Mouse (Mus musculus) hindbrain, embryonic 12.5 days (tissue): ENCODE results near the gene Itgb5. TPM values are rescaled to one million over a fixed set of nuclear protein-coding genes. Genes with fewer than 3 reads are reported as not detected.

Experiments
- ATAC-seq: fragments of 200-750 bp; cut with Nextera tagmentation; 2 replicates; pipeline ENCODE4 v1.8.0; 2017; ENCODE audit warnings: moderate TSS enrichment; ENCODE audit not compliant: low FRiP score
- H3K27ac ChIP-seq: fragments of 300-500 bp; sonication (generic); 2 replicates; pipeline ENCODE4 v1.5.1; 2016; ENCODE audit warnings: mild to moderate bottlenecking
- H3K27me3 ChIP-seq: fragments of 300-500 bp; sonication (generic); 2 replicates; pipeline ENCODE4 v1.6.1; 2016; ENCODE audit warnings: mild to moderate bottlenecking
- H3K36me3 ChIP-seq: fragments of 300-500 bp; sonication (generic); 2 replicates; pipeline ENCODE4 v1.6.1; 2016; ENCODE audit warnings: mild to moderate bottlenecking
- H3K4me1 ChIP-seq: fragments of 300-500 bp; sonication (generic); 2 replicates; pipeline ENCODE4 v1.6.1; 2016
- H3K4me2 ChIP-seq: fragments of 300-500 bp; sonication (generic); replicated peaks from 2 replicates; pipeline ENCODE4 v1.6.1; 2016; ENCODE audit warnings: mild to moderate bottlenecking
- H3K4me3 ChIP-seq: fragments of 300-500 bp; sonication (generic); 2 replicates; pipeline ENCODE4 v1.5.1; 2016; ENCODE audit warnings: mild to moderate bottlenecking
- H3K9ac ChIP-seq: fragments of 300-500 bp; sonication (generic); 2 replicates; pipeline ENCODE4 v1.6.1; 2016; ENCODE audit warnings: mild to moderate bottlenecking, moderate library complexity
- H3K9me3 ChIP-seq: fragments of 300-500 bp; sonication (generic); replicated peaks from 2 replicates; pipeline ENCODE4 v1.6.1; 2016; ENCODE audit warnings: mild to moderate bottlenecking
- WGBS: fragments of 180-500 bp; shearing (Covaris S2); methylation state at CpG from one replicate; pipeline ENCODE4 v1.1.7; 2016; 5-methylcytosine and 5-hydroxymethylcytosine counted together
- polyA plus RNA-seq: library from polyadenylated mRNA; unstranded; fragments of >200 nt; fragmentation: Nextera tagmentation; extraction: Ambion mirVana; gene quantifications from 2 replicates; pipeline ENCODE4 v1.2.1, GENCODE M21; 2016

Gene Itgb5
- polyA plus RNA-seq, 1 experiment from 2014 or later, result 48.9 TPM

DNA sequence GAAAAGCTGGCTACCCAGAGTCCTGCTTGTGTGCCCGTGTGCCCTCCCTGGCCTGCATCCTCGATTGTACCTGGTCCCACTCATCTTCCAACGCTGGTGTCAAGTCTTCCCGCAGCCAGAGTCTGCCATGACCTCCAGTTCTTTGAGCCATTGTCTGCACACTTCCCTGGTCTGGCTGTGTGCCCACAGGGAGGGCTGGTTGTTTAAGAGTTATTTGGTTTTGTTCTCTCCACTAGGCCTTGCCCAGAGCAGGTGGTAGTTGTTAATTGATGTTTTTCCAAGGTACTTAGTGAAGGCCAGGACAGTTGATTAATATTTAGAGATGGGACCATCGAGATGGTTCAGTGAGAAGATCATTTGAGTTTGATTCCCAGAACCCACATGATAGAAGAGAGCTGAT, 54.7 kb downstream of the Itgb5 start:
- Histone ChIP-seq H3K4me2 (no peak overlapping the region), H3K27ac (no peak overlapping the region), H3K36me3 (no peaks in the 10 kb centered on the region), H3K4me3 (no peak overlapping the region), H3K27me3 (no peaks in the 10 kb centered on the region), H3K4me1 (peaks cover 19% of the 10 kb centered on the region), H3K9me3 (no peaks in the 10 kb centered on the region), H3K9ac (no peak overlapping the region)
- WGBS, result 70% methylated on average over 5 of the region's 5 CpGs
- ATAC-seq, result no peak

DNA sequence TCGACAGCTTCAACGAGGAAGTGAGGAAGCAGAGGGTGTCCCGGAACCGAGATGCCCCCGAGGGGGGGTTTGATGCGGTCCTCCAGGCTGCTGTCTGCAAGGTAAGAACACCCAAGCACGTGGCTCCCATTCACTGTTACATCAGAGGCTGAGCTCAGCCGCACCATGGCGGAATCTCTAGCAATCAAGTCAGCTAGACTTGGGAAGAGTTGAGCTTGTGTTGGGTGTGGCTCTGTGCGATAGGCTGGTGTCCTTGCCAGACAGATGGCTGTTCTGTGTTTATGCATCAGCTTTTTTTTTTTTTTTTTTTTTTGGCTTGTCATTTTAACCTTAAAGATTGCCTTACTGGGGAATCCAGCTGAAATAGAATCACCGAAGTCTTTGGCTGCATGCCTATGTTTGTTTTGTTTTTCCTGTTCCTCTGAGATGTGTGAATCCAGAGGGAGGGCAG, 55.6 kb downstream of the Itgb5 start:
- WGBS, result 83% methylated on average over 11 of the region's 11 CpGs

DNA sequence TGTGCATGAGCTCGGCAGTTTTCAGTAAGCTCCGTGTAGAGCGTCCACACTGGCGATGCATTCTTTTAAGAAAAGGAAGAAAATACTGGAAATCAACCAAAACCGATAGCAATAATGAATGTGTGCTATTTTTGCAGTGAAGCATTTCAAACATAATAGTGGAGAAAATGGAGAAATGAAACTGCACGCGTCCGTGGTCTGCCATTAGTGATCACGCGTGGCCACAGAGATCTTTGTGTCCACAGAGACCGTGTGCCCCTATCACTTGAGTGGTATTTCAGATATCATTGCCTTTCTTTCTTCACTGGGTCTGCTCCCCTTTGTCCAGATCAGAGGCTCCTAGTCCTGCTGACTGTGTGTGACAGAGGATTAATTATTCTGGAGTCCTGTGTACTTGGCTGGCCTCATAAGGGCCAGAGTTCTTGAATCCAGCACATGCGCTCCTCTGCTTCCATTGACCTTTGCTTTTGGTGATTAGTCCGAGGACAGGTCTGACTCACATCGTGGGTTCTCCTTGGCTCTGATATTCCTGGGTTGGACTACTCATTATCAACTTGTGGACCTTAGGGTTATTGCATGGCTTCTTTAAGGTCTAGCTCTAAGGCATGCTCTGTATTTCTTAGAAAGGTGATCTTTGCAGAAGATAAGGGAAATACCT, 56.3 kb downstream of the Itgb5 start:
- Histone ChIP-seq H3K27me3 (no peaks in the 10 kb centered on the region), H3K9me3 (no peaks in the 10 kb centered on the region), H3K4me3 (no peak overlapping the region), H3K27ac (no peak overlapping the region), H3K9ac (no peak overlapping the region), H3K4me2 (no peak overlapping the region), H3K4me1 (peaks cover 19% of the 10 kb centered on the region), H3K36me3 (no peaks in the 10 kb centered on the region)
- no peak for ATAC-seq
- 93% methylated on average over 14 of the region's 14 CpGs for WGBS

More for the DNA sequence above, 55.6 kb downstream of the Itgb5 start:
- H3K9ac ChIP-seq, result no peak overlapping the region
- H3K4me2 ChIP-seq, result no peak overlapping the region
- no peak for ATAC-seq
- no peaks in the 10 kb centered on the region for H3K9me3 ChIP-seq
- no peak overlapping the region for H3K27ac ChIP-seq
- H3K27me3 ChIP-seq, result no peaks in the 10 kb centered on the region
- H3K4me1 ChIP-seq, result peaks cover 19% of the 10 kb centered on the region
- no peak overlapping the region for H3K4me3 ChIP-seq
- H3K36me3 ChIP-seq, result no peaks in the 10 kb centered on the region

DNA sequence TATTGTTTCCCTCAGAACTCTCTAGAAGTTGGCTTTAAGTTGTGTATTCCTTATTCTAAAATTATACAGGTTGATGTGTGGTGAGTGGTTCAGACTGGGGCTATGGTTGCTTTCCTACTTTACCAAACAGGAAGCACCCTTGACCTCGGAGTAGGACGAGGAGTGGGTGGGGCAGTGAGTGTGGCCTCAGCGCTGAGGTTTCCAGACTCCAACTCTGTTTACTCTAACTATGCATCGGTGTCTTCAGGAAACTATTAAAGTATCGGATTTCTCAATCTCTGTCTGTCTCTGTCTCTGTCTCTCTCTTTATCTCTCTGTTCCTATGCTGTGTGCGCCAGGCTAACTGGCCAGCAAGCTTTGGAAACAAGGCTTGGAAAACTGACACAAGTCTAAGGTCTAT, 57.2 kb downstream of the Itgb5 start:
- WGBS, result 57% methylated on average over 6 of the region's 6 CpGs
- H3K4me1 ChIP-seq, result peaks cover 27% of the 10 kb centered on the region
- no peak overlapping the region for H3K27ac ChIP-seq
- no peak overlapping the region for H3K9ac ChIP-seq
- H3K36me3 ChIP-seq, result no peaks in the 10 kb centered on the region
- no peaks in the 10 kb centered on the region for H3K9me3 ChIP-seq
- no peak for ATAC-seq
- no peaks in the 10 kb centered on the region for H3K27me3 ChIP-seq
- H3K4me2 ChIP-seq, result no peak overlapping the region
- no peak overlapping the region for H3K4me3 ChIP-seq

DNA sequence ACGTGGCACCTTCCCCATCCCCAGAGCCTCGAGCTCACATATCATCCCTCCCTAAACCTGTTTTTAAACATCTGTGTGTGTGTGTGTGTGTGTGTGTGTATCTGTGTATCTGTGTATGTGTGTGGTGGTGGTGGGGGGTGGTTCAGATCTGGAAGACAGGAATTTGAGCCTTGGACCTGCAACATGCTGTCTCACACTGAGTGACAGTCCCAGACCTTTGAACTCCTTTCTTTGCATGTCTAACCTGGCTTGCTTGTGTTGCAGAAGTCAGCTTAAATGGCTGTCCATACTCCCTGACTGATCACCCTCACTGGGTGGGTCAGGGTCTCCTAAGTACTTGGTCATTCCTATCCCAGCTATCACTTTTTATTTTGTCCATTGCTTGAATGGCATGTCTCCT, 58.5 kb downstream of the Itgb5 start:
- Histone ChIP-seq H3K27me3 (no peaks in the 10 kb centered on the region), H3K4me3 (no peak overlapping the region), H3K4me1 (peaks cover 32% of the 10 kb centered on the region), H3K9me3 (no peaks in the 10 kb centered on the region), H3K27ac (no peak overlapping the region), H3K9ac (no peak overlapping the region), H3K36me3 (no peaks in the 10 kb centered on the region), H3K4me2 (no peak overlapping the region)
- ATAC-seq, result no peak
- WGBS, result 83% methylated on average over 2 of the region's 2 CpGs

DNA sequence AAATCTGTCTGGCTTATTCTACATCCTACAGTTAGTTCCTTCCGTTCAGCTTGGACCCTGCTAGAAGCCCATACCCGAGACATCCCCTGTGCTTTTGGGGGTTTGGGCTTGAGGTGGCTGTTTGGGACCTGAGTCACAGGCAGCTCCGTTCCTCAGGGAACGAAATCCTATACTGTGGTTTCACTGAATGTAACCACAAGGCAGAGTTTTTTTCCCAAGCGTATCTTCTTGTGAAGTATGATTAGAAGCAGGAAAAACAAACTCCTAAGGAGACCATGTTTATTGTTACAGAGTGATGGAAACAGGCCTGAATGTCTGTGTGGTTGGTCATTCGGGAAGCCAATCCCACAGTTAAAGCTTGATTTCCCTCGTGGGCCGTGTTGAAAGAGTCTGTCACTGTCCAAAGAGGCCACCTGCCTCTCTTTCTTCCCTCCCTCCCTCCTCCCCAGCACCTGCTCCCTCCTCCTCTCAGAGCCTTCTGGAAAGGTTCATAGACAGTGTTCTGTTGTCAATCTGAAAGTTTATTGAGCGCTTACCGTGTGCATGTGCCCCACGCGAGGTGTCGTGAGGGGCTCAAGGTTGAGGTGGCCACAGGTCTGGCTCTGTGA, 59.6 kb downstream of the Itgb5 start:
- H3K36me3 ChIP-seq, result no peaks in the 10 kb centered on the region
- 75% methylated on average over 13 of the region's 13 CpGs for WGBS
- H3K27ac ChIP-seq, result no peak overlapping the region
- no peak overlapping the region for H3K4me3 ChIP-seq
- no peak overlapping the region for H3K9ac ChIP-seq
- H3K4me1 ChIP-seq, result peaks cover 22% of the 10 kb centered on the region
- no peak for ATAC-seq
- H3K9me3 ChIP-seq, result no peaks in the 10 kb centered on the region
- H3K27me3 ChIP-seq, result no peaks in the 10 kb centered on the region
- no peak overlapping the region for H3K4me2 ChIP-seq

DNA sequence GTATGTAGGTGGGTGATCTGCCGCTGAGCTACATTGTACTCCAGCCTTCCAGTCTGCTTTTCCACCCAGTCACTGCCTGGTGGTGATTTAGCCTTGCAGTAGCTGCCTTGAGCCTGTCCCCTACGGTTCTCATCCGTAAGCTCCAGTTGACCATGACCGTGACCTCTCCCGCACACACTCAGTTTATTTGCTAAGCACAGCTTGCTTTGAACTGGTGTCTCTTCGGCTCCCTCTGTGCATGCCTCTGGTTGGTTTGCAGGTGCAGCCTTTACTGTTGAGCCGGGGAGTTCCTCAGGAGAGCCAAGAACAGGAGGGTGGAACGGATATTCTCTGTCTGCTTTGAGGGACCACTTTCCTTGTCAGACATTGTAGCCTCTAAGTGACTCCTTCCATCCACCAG, 61.6 kb downstream of the Itgb5 start:
- Histone ChIP-seq H3K9ac (no peak overlapping the region), H3K4me2 (no peak overlapping the region), H3K9me3 (no peaks in the 10 kb centered on the region), H3K27ac (peak overlapping the region; percentile 35; the same call in 1 of the 2 replicates), H3K27me3 (no peaks in the 10 kb centered on the region), H3K36me3 (no peaks in the 10 kb centered on the region), H3K4me3 (no peak overlapping the region), H3K4me1 (peaks cover 19% of the 10 kb centered on the region)
- ATAC-seq, result no peak
- 60% methylated on average over 8 of the region's 8 CpGs for WGBS

DNA sequence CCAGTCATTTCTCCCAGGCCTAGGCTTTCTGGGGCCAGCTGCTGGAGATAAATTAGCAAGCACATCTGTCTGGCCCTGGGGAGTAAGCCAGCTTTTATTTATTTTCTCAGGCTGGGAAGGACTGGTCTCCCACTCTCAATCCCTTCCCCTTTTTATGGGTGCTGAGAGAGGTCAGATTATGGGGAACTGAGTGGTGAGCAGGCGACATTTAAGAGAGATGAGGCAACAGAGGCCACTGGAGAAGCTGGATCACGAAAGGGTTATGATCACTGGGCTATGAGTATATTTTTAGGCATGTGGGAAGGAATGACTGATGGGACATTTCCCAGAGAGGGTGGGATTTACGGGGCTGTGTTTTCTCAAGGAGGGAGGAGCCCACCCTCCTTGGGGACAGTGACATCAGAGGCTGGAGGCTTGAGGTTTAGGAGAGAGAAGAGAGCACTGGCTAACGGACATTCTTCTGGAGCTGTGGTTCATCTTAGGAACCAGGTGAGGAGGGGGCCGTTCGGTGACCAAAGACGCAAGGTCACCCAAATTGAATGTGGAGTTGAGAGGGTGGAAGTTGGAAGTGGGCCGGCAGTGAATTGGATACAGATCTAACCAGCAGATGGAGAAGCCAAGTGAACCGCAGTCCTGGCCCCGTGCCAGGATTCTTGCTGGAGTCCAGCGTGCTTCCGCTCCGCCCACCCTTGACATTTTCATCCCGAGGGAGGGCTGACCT, 62.3 kb downstream of the Itgb5 start:
- Histone ChIP-seq H3K4me2 (no peak overlapping the region), H3K4me1 (peaks cover 19% of the 10 kb centered on the region), H3K27ac (peak overlapping the region; percentile 35), H3K27me3 (no peaks in the 10 kb centered on the region), H3K36me3 (no peaks in the 10 kb centered on the region), H3K4me3 (no peak overlapping the region), H3K9ac (no peak overlapping the region), H3K9me3 (no peaks in the 10 kb centered on the region)
- WGBS, result 45% methylated on average over 14 of the region's 14 CpGs
- ATAC-seq, result no peak

DNA sequence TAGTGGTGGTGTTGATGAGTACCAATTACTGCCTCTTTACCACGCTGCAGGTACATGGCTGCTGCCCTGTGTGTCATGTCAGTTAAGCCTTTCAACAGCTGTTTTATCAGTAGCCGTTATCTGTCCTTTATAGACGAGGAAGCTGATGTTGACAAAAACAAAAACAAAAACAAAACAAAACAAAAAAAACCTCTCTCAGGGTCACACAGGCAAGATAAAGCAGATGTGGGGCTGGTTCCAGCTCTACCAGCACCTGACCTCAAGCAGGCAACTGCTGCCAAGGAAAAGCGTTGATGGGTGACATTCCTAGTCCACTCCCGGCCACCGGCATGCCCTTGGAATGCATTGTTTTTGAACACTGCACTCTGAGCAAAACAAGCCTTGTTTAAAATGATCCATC, 63.1 kb downstream of the Itgb5 start:
- H3K27me3 ChIP-seq, result no peaks in the 10 kb centered on the region
- ATAC-seq, result no peak
- H3K27ac ChIP-seq, result no peak overlapping the region
- H3K4me1 ChIP-seq, result peaks cover 19% of the 10 kb centered on the region
- no peak overlapping the region for H3K9ac ChIP-seq
- no peak overlapping the region for H3K4me3 ChIP-seq
- no peak overlapping the region for H3K4me2 ChIP-seq
- H3K9me3 ChIP-seq, result no peaks in the 10 kb centered on the region
- WGBS, result 54% methylated on average over 6 of the region's 6 CpGs
- no peaks in the 10 kb centered on the region for H3K36me3 ChIP-seq

DNA sequence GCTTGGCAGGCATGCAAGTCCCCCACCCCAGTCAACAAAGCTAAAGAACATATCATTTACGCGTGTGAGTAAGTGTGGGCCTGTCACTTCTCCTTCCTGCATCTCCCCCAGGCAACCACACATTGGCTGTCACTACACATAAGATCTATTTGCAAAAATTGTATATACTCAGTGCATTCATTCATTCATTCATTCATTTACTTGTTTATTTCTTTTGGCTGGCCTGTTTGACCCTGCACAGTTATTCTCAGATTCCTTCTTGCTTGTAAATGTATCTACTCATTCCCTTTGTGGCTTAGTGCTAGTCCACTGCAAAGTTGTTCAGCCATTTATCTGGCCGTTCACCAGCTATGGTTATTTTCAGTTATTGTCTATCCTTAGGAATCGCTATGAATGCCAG, 64.3 kb downstream of the Itgb5 start:
- H3K9ac ChIP-seq, result no peak overlapping the region
- peaks cover 19% of the 10 kb centered on the region for H3K4me1 ChIP-seq
- no peak overlapping the region for H3K4me2 ChIP-seq
- no peaks in the 10 kb centered on the region for H3K36me3 ChIP-seq
- no peaks in the 10 kb centered on the region for H3K9me3 ChIP-seq
- H3K4me3 ChIP-seq, result no peak overlapping the region
- H3K27me3 ChIP-seq, result no peaks in the 10 kb centered on the region
- WGBS, result 87% methylated on average over 4 of the region's 4 CpGs
- H3K27ac ChIP-seq, result no peak overlapping the region
- ATAC-seq, result no peak

DNA sequence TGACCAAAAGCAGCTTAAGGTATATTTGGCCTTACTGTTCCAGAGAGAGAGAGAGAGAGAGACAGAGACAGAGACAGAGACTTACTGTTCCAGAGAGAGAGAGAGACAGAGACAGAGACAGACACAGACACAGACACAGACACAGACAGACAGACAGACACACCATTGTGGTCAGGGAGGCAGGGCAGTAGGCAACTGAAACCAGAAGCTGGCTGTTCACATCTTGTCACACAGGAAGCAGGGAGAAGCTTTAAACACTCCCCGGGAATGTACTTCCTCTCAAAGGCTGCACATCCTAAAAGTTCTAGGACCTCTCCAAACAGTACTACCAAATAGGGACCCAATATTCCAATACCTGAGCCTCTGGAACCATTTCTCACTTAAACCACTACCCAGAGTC, 65.0 kb downstream of the Itgb5 start:
- no peak for ATAC-seq
- WGBS, result 94% methylated on average over 1 of the region's 1 CpGs

DNA sequence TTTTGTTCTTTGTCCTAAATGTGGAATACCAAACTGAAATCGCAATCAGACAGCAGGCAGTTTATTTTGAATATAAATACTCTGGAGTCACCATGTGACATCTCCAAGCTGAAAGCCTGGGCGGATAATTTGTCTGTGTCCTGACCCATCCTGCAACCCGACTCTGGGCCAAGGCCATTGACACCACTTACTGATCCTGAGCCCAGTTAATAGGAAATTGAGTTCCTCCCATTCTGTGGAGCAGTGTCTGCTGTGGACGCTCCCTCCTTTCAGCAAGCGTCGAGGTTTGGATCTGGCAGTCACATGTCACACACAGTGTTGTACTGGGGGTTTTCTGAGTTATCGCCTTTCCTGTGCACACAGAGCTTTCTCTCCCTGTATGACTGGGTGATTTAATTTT, 66.2 kb downstream of the Itgb5 start:
- Histone ChIP-seq H3K27me3 (no peaks in the 10 kb centered on the region), H3K4me3 (no peak overlapping the region), H3K9ac (no peak overlapping the region), H3K4me2 (no peak overlapping the region), H3K9me3 (no peaks in the 10 kb centered on the region), H3K4me1 (peaks cover 19% of the 10 kb centered on the region), H3K36me3 (no peaks in the 10 kb centered on the region), H3K27ac (no peak overlapping the region)
- 68% methylated on average over 7 of the region's 7 CpGs for WGBS
- no peak for ATAC-seq

More for the DNA sequence above, 65.0 kb downstream of the Itgb5 start:
- Histone ChIP-seq H3K27me3 (no peaks in the 10 kb centered on the region), H3K4me2 (no peak overlapping the region), H3K9ac (no peak overlapping the region), H3K27ac (no peak overlapping the region), H3K9me3 (no peaks in the 10 kb centered on the region), H3K4me3 (no peak overlapping the region), H3K36me3 (no peaks in the 10 kb centered on the region), H3K4me1 (peaks cover 19% of the 10 kb centered on the region)
